Mouse (Mus musculus): ENCODE measurements around the gene Crxos.
A peak's percentile ranks its signal among the peaks of the same experiment; 100 is the strongest.
"Not testable (repeated sequence)": the region's sequence is repeated elsewhere in the genome, so short reads cannot be mapped to it uniquely, and the experiment has no call there.

Gene Crxos

GRCm38 (mm10) chr7:15882317-15882716 is at the start of gene Crxos:
Crxos (plus strand) TSS chr7:15882617.
- no peak for DNase-seq (ENCODE audit: low spot score in 2 of 2)

GRCm38 (mm10) chr7:15839578-15839977 is 42.8 kb upstream of the Crxos start, which contains the start of gene Obox6:
Obox6 (minus strand) TSS chr7:15839678.
- no peak for DNase-seq (ENCODE audit: low spot score in 2 of 2)

- DNase-seq (ENCODE audit: low spot score in 2 of 2): peak in 1 of 2 experiments; percentile 27
These were observed 22.8 kb upstream of the Crxos start for GRCm38 (mm10) chr7:15859657-15860056.

- DNase-seq (ENCODE audit: low spot score in 2 of 2): no peak
These were observed 18.3 kb upstream of the Crxos start for GRCm38 (mm10) chr7:15864104-15864503.

GRCm38 (mm10) chr7:15879756-15880155 is 2.7 kb upstream of the Crxos start, which contains the start of gene Crx:
Crx (minus strand) TSS chr7:15879968.
- DNase-seq (ENCODE audit: low spot score in 2 of 2): no peak

DNA sequence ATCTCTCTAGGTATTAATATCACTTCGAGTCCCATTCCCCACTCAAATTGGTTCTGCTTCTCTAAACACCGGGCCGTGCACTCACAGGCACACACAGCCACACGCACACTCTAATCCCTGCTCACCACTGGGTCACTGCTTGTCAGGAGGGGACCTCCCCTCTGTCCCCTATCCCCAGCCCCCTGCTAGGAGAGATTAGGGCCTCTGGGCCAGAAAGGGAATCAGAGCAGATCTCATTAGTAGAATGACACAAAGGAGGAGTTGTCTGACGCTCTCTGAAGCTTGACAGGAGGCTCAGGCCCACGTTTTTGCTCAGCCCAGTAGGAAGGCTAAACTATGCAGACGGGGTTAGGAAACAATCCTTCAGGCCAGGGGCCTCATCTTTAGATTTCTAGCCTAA is 1.0 kb upstream of the Crxos start:
- DNase-seq (ENCODE audit: low spot score in 2 of 2): no peak

DNA sequence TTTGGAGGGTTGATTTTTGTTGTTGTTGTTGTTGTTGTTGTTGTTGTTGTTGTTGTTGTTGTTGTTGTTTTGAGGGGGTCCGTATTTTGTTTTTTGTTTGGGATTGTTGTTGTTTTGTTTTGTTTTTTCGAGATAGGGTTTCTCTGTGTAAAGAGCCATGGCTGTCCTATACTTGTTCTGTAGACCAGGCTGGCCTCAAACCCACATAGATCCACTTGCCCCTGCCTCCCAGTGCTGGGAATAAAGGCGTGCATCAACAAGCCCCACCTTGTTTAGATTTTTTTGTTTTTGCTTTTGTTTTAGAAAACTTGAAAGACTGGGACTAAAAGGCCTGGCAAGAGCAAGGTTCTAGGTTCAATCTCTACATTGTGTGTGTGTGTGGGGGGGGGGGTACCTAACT is 586 bp upstream of the Crxos start:
- DNase-seq (ENCODE audit: low spot score in 2 of 2): no peak

DNA sequence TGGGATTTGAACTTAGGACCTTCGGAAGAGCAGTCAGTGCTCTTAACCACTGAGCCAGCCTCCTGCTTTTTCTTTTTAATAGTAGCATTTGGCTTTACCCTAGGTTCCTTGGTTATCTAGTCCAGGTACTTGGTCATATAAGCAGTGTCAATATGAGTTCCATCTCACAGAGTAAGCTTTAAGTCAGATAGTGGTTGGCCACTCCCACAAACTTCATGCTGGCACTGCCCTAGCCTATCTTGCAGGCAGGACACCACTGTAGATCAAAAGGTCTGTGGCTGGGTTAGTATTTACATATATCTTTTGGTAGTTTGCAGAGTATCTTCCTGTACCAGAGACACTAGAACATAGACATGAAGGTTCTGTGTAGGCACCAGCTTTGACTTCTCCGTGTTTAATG is 1.7 kb downstream of the Crxos start:
- DNase-seq (ENCODE audit: low spot score in 2 of 2): no peak

GRCm38 (mm10) chr7:15894251-15894650 is 11.8 kb downstream of the Crxos start:
- no peak for DNase-seq (ENCODE audit: low spot score in 2 of 2)

- no peak for DNase-seq (ENCODE audit: low spot score in 2 of 2)
These were observed 19.1 kb downstream of the Crxos start for GRCm38 (mm10) chr7:15901366-15902048.

DNA sequence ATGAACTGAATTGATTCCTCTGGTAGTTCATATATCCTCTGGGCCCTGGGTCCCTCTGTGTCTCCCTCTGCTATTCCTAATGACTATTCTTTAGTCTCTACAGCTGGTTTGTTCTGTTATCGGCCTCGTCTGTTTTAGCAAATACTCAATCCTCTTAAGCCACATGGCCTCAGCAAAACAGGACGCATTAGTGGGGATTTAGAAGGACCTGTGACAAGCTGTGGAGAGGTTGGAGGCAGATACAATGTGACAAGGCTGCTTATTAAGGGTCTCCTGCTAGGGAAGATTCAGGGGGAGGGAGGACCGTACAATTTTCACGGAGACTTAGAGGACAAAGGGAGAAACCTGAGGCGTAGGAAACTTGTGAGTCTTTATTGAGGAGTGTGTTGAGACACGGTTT is 23.4 kb downstream of the Crxos start:
- no peak for DNase-seq (ENCODE audit: low spot score in 2 of 2)

DNA sequence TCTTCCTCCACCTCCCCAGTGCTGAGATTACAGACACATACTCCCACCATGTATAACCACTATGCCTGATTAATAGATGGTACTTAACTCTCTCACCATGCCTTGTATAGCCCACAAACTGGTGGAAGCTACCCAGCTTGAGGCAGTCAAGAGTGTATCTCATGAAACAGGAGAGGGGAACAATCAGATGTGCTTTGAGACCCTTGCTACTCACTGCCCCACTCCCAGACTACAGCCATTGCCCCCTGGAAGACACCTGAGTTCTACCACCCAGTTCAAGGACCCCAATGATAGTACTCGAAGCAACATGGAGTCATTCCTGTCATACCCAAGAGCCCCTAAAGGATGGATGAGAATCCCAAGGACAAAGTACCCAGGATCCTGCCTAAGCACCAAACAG is 24.2 kb downstream of the Crxos start:
- no peak for DNase-seq (ENCODE audit: low spot score in 2 of 2)

GRCm38 (mm10) chr7:15907971-15908590 is 25.7 kb downstream of the Crxos start:
- DNase-seq (ENCODE audit: low spot score in 2 of 2): no peak

GRCm38 (mm10) chr7:15910521-15910920 is 28.1 kb downstream of the Crxos start:
- DNase-seq (ENCODE audit: low spot score in 2 of 2): no peak

DNA sequence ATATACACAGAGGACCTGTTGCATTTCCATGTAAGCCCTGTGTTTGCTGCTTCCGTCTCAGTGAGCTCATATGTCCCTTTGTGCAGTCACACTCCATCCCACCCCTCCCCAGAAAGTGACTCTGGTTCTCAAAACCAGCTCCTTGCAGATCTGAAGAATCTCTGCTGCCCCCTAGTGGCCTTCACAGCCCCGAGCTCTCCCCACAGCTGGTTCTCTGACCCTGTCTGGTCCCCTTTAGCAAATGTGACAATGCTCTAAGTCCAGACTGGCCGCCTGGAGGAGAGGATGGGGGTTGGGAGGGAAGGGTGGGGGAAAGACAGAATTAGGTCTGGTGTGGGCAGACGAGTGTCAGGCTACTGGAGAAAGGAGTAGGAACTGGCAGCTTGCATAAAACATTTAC is 29.8 kb downstream of the Crxos start:
- DNase-seq (ENCODE audit: low spot score in 2 of 2): peak; percentile 63 to 88

GRCm38 (mm10) chr7:15914252-15914651 is 31.8 kb downstream of the Crxos start:
- DNase-seq (ENCODE audit: low spot score in 2 of 2): peak; percentile 25 to 78

DNA sequence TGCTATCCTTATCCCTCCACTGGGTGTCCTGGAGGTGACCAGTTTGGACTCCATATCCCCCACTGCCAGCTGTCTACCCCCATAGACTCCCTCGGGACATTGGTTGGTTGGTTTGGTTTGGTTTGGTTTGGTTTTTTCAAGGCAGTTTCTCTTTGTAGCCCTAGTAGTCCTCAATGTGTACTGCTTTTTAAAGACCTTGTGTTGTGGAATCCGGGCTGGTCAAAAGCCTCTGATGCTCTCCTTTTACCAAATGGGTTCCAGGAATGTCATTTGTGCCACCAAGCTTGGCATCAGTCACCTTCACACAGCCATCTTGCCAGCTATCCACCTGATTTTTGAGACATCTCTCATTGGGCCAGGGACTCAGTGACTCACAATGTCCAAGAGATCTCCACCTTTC is 32.3 kb downstream of the Crxos start:
- no peak for DNase-seq (ENCODE audit: low spot score in 2 of 2)

GRCm38 (mm10) chr7:15915695-15916094 is 33.3 kb downstream of the Crxos start:
- not testable (repeated sequence) for DNase-seq (ENCODE audit: low spot score in 2 of 2)

DNA sequence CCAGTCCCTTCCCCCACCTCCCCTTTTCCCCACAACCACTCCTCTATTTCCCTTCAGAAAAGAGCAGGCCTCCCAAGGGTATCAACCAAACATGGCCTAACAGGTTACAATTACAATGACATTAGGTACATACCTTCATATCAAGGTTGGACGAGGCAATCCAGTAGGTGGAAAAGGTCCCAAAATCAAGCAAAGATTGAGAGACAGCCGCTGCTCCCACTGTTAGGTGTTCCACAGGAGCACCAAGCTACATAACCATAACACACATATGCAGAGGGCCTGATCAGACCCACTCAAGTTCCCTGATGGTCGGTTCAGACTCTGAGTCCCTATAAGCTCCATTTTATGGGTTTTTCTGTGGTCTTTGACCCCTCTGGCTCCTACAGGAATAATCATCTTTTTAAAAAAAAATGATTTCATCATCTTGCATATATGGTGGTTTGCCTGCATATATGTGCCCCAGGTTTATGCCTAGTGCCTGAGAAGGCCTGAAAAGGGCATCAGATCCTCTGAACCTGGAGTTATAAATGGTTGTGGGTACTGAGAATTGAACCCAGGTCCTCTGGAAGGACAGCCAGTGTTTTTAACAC is 33.8 kb downstream of the Crxos start:
- no peak for DNase-seq (ENCODE audit: low spot score in 2 of 2)

GRCm38 (mm10) chr7:15916996-15917395 is 34.6 kb downstream of the Crxos start:
- no peak for DNase-seq (ENCODE audit: low spot score in 2 of 2)

DNA sequence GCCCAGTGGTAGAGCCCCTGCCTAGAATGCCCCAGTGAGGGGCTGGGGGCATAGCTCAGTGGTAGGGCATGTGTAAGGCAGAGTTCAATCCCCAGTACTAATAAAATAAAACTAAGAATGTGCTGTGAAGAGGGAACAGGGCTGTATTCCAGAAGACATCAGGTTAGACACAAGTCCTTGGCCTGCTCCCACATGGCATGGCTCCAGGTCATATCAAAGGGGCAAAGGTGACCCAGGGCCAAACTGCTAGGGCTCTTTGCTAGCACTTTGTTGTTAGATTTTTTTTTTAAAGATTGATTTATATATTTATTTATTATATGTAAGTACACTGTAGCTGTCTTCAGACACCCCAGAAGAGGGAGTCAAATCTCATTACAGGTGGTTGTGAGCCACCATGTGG is 36.0 kb downstream of the Crxos start:
- DNase-seq (ENCODE audit: low spot score in 2 of 2): no peak

DNA sequence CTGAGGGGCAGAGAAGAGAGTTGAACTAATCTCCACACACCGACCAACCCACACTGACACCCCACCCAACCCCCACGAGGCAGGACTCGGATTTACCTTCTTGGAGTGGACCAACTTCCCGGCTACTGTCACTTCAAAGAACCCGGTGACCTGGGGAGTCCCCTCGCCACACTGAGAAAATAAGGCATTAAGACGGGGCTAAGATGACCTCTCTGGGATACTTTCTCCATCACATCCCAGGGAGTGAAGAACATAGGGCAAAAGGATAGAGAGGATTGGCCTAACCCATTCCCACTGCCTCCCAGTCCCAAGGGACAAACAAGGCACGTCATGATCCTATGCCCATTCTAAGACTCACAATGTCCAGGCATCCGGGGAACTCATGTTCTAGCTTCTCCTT is 37.5 kb downstream of the Crxos start:
- no peak for DNase-seq (ENCODE audit: low spot score in 2 of 2)

DNA sequence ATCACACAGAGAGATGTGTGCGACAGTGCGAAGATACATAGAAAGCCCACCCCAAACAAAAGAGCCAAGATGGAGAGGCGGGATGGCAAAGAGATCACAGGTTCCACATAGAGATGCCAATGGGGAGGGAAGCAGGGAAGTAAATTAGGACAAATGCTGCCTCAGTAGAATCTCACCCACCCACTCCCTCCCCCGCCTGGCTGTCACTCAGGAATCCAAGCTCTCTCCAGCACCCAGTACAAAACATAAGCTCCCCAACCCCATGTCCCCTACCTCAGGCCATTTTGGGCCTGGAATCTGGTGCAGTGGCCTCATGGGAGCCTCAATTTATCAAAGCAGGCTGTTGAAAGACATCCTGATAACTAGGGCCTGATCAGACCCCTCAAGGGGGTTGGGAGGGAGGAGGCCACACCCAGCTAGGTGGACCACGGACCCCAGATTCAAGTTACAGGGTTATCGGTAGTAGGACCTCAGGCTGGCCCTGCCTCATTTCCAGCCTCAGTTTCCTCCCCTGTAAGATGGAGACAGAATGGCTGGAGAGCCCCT is 38.3 kb downstream of the Crxos start:
- no peak for DNase-seq (ENCODE audit: low spot score in 2 of 2)

Measured in spleen, postnatal 4 days (tissue).